Mouse (Mus musculus) forebrain, embryonic 15.5 days (tissue): Measurements from ENCODE around the gene Gm5294. TPM values are rescaled to one million over a fixed set of nuclear protein-coding genes. Genes with fewer than 3 reads are reported as not detected.

Experiments
- ATAC-seq: fragments of 200-750 bp; cut with Nextera tagmentation; replicated peaks from 2 replicates; pipeline ENCODE4 v1.8.0; 2017; ENCODE audit warnings: mild to moderate bottlenecking, moderate TSS enrichment, moderate library complexity
- H3K27ac ChIP-seq: fragments of 300-500 bp; sonication (generic); replicated peaks from 2 replicates; pipeline ENCODE4 v1.5.1; 2015; ENCODE audit warnings: mild to moderate bottlenecking, inconsistent platforms
- H3K27me3 ChIP-seq: fragments of 300-500 bp; sonication (generic); 2 replicates; pipeline ENCODE4 v1.6.1; 2015; ENCODE audit warnings: inconsistent platforms
- H3K36me3 ChIP-seq: fragments of 300-500 bp; sonication (generic); 2 replicates; pipeline ENCODE4 v1.6.1; 2015; ENCODE audit warnings: mild to moderate bottlenecking, inconsistent platforms
- H3K4me1 ChIP-seq: fragments of 300-500 bp; sonication (generic); 2 replicates; pipeline ENCODE4 v1.6.1; 2015; ENCODE audit warnings: inconsistent platforms
- H3K4me2 ChIP-seq: fragments of 300-500 bp; sonication (generic); replicated peaks from 2 replicates; pipeline ENCODE4 v1.6.1; 2015; ENCODE audit warnings: mild to moderate bottlenecking, inconsistent platforms
- H3K4me3 ChIP-seq: fragments of 300-500 bp; sonication (generic); 2 replicates; pipeline ENCODE4 v1.5.1; 2015; ENCODE audit warnings: mild to moderate bottlenecking, inconsistent platforms
- H3K9ac ChIP-seq: fragments of 300-500 bp; sonication (generic); replicated peaks from 2 replicates; pipeline ENCODE4 v1.6.1; 2015; ENCODE audit warnings: mild to moderate bottlenecking, inconsistent platforms
- H3K9me3 ChIP-seq: fragments of 300-500 bp; sonication (generic); 2 replicates; pipeline ENCODE4 v1.6.1; 2016; ENCODE audit warnings: inconsistent platforms
- WGBS: fragments of 180-500 bp; shearing (Covaris S2); methylation state at CpG from one replicate; pipeline ENCODE4 v1.1.7; 2015; ENCODE audit warnings: mixed read lengths; 5-methylcytosine and 5-hydroxymethylcytosine counted together
- polyA plus RNA-seq: library from polyadenylated mRNA; unstranded; fragments of >200 nt; fragmentation: Nextera tagmentation; extraction: Ambion mirVana; gene quantifications from 2 replicates; pipeline ENCODE4 v1.2.1, GENCODE M21; 2015

Gm5294 gene
- polyA plus RNA-seq, 1 experiment from 2014 or later: not detected

GRCm38 (mm10) chr5:138801588-138802116, 18.2 kb upstream of the Gm5294 start:
- Histone ChIP-seq H3K4me3 (no peak overlapping the region), H3K4me2 (no peak overlapping the region), H3K9ac (no peak overlapping the region), H3K27me3 (no peaks in the 10 kb centered on the region), H3K36me3 (peaks cover 36% of the 10 kb centered on the region), H3K9me3 (no peaks in the 10 kb centered on the region), H3K4me1 (0 out of 2 replicates have a peak, but pooled peaks cover 10% of the 10 kb centered on the region), H3K27ac (no peak overlapping the region)
- no peak for ATAC-seq
- 76% methylated on average over 7 of the region's 7 CpGs for WGBS

DNA sequence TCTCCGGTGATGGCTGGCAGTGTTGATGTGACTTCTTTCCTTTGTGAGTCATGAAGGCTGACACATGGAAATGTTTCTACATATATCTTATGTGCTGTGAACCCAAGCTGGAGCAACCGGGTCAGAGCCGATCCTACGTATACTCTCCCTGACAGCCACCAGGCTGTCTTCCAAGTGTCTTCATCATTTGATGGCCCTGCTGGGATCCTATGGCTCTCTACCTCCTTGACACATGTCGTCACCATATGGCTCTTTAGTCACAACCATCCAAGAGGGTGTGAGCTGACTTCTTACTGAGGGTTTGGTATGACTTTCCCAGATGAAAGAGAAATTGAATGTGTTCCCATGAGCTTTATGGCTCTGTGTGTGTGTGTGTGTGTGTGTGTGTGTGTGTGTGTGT, 15.6 kb upstream of the Gm5294 start:
- H3K36me3 ChIP-seq: peaks cover 34% of the 10 kb centered on the region
- ATAC-seq: no peak; the same call in 1 of the 2 replicates
- no peak overlapping the region for H3K4me3 ChIP-seq
- H3K4me2 ChIP-seq: no peak overlapping the region
- H3K4me1 ChIP-seq: 0 out of 2 replicates have a peak, but pooled peaks cover 10% of the 10 kb centered on the region
- H3K9me3 ChIP-seq: no peaks in the 10 kb centered on the region
- H3K27ac ChIP-seq: 0 out of 2 replicates have a peak overlapping the region, but pooled peaks have one; percentile 31
- H3K9ac ChIP-seq: no peak overlapping the region
- WGBS: 65% methylated on average over 5 of the region's 5 CpGs
- no peaks in the 10 kb centered on the region for H3K27me3 ChIP-seq

DNA sequence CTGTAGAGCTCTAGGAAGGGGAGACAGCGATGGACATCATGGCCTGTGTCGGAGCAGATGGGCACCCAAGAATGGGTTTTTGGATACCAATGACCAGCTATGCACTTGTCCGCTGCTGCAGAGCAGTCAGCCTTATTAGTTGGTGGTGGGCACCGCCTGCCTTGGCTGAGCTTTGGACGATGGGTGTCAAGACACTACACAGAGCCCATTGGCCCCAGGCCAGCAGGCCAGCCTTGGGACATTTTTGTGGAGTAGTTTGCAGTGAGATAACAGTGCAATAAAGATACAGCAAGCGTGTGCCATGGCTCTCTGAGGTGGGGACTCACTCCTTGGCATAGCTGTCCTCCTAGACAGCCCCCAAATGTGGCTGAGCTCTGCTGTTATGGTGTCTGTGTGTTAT, 10.1 kb upstream of the Gm5294 start:
- Histone ChIP-seq H3K36me3 (peaks cover 42% of the 10 kb centered on the region), H3K27ac (no peak overlapping the region), H3K4me3 (no peak overlapping the region), H3K9me3 (no peaks in the 10 kb centered on the region), H3K9ac (no peak overlapping the region), H3K4me1 (no peaks in the 10 kb centered on the region), H3K27me3 (no peaks in the 10 kb centered on the region), H3K4me2 (no peak overlapping the region)
- WGBS: 96% methylated on average over 6 of the region's 6 CpGs
- ATAC-seq: no peak

DNA sequence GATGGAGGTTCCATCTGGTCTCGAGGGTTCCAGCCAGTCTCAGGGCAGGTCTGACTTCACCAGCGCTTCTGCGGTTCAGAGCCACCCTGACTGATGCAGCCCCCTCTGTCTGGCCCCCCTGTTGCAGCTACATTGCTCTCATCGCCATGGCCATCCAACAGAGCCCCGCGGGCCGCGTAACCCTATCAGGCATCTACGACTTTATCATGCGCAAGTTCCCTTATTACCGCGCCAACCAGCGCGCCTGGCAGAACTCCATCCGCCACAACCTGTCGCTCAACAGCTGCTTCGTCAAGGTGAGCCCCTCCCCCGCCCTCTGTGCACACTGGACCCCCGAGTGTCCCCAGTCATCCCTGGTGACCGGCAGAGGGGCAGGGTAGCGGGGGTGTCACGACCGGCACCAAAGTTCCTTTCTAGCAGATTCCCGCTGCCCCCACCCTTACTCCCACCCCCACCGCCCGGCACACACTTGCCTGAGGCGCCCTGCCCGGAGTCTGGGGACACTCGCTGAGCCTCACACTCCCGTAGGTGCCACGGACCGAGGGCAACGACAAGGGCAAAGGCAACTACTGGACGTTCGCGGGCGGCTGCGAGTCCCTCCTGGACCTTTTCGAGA, 945 bp downstream of the Gm5294 start:
- H3K27ac ChIP-seq: no peak overlapping the region
- 0 out of 2 replicates have a peak overlapping the region, but pooled peaks have one; percentile 2 for H3K9ac ChIP-seq
- peaks cover 46% of the 10 kb centered on the region for H3K27me3 ChIP-seq
- peak overlapping the region; percentile 37 for H3K4me2 ChIP-seq
- 3% methylated on average over 39 of the region's 39 CpGs for WGBS
- peaks cover 8% of the 10 kb centered on the region for H3K4me1 ChIP-seq
- H3K9me3 ChIP-seq: no peaks in the 10 kb centered on the region
- no peaks in the 10 kb centered on the region for H3K36me3 ChIP-seq
- ATAC-seq: no peak
- peak overlapping the region; percentile 25 for H3K4me3 ChIP-seq

DNA sequence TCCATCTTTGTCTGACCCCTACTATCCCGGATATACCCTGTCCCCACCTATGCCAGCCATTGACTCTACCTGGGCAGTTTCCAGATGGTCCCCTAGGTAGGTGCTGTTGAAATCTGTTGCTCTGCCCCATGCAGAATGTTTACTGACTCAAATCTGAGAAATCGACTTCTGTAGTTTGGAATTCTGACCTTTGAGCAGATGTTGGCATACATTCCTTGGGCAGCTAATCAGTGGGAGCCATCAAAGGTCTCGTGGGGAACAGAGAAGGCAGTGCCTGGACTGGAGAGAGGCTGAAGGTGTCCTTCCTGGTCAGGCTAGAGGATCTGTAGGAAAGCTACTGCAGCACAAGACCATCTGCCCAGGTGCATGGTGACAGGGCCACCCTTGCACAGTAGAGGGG, 5.2 kb downstream of the Gm5294 start:
- Histone ChIP-seq H3K9me3 (no peaks in the 10 kb centered on the region), H3K9ac (no peak overlapping the region), H3K4me1 (peaks cover 8% of the 10 kb centered on the region), H3K27me3 (peaks cover 29% of the 10 kb centered on the region), H3K27ac (no peak overlapping the region), H3K4me3 (no peak overlapping the region), H3K36me3 (no peaks in the 10 kb centered on the region), H3K4me2 (no peak overlapping the region)
- WGBS: 67% methylated on average over 3 of the region's 3 CpGs
- ATAC-seq: no peak

GRCm38 (mm10) chr5:138833406-138833805, 13.5 kb downstream of the Gm5294 start:
- H3K9me3 ChIP-seq: no peaks in the 10 kb centered on the region

DNA sequence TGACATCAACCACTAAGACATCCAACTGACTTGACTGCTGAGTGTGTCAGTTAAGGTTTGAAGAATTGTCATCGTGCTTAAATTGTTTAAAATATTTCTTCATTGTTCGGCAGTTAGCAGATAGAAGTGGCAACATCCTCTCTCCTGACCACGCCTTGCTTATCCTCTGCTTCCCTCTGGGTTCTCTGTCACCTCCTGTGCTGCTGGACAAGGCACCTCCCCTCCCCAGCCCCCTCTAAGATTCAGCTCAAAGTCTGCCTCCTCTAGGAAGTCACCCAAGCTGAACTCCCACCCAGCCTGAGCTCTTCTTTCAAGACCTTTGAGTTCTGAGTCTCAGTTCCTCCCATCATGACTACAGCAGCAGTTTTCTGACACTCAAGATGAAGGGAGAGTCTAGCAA, 15.0 kb downstream of the Gm5294 start:
- Histone ChIP-seq H3K9me3 (no peaks in the 10 kb centered on the region), H3K36me3 (no peaks in the 10 kb centered on the region), H3K4me1 (peaks cover 7% of the 10 kb centered on the region), H3K9ac (no peak overlapping the region), H3K27ac (no peak overlapping the region), H3K4me2 (no peak overlapping the region), H3K27me3 (no peaks in the 10 kb centered on the region), H3K4me3 (no peak overlapping the region)
- ATAC-seq: no peak
- WGBS: 81% methylated on average over 3 of the region's 3 CpGs

More at GRCm38 (mm10) chr5:138833406-138833805, 13.5 kb downstream of the Gm5294 start:
- Histone ChIP-seq H3K4me2 (no peak overlapping the region), H3K4me1 (peaks cover 7% of the 10 kb centered on the region), H3K9ac (no peak overlapping the region), H3K27ac (no peak overlapping the region), H3K36me3 (no peaks in the 10 kb centered on the region), H3K27me3 (no peaks in the 10 kb centered on the region), H3K4me3 (no peak overlapping the region)
- ATAC-seq: no peak
- 41% methylated on average over 6 of the region's 6 CpGs for WGBS

DNA sequence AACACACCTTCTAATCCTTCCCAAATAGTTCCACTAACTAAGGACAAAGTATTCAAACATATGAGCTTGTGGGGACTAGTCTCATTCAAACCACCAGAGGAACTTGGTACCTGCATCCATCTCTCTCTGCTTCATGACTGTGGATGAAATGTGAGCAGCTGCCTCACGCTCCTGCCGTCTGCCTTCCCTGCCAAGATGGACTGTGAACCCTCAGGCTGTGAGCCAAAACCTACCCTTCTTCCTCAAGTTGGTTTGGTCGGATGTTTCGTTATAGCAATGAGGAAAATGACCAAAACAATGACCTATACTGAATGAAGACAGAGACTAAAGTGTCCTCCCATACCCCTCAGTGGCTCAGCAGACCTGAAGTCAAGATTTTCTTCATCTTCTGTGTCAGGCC, 21.1 kb downstream of the Gm5294 start:
- H3K9me3 ChIP-seq: no peaks in the 10 kb centered on the region
- no peak overlapping the region for H3K4me3 ChIP-seq
- H3K4me2 ChIP-seq: no peak overlapping the region
- 92% methylated on average over 4 of the region's 4 CpGs for WGBS
- no peak overlapping the region for H3K27ac ChIP-seq
- no peaks in the 10 kb centered on the region for H3K36me3 ChIP-seq
- H3K9ac ChIP-seq: no peak overlapping the region
- H3K27me3 ChIP-seq: no peaks in the 10 kb centered on the region
- H3K4me1 ChIP-seq: no peaks in the 10 kb centered on the region
- ATAC-seq: no peak

GRCm38 (mm10) chr5:138843168-138843824, 23.4 kb downstream of the Gm5294 start:
- H3K9me3 ChIP-seq: no peaks in the 10 kb centered on the region
- no peaks in the 10 kb centered on the region for H3K27me3 ChIP-seq
- no peak overlapping the region for H3K4me2 ChIP-seq
- WGBS: 78% methylated on average over 9 of the region's 9 CpGs
- no peak for ATAC-seq
- H3K27ac ChIP-seq: no peak overlapping the region
- H3K9ac ChIP-seq: no peak overlapping the region
- no peak overlapping the region for H3K4me3 ChIP-seq
- H3K36me3 ChIP-seq: no peaks in the 10 kb centered on the region
- no peaks in the 10 kb centered on the region; the same call in 1 of the 2 replicates for H3K4me1 ChIP-seq

GRCm38 (mm10) chr5:138846506-138846905, 26.6 kb downstream of the Gm5294 start:
- 68% methylated on average over 4 of the region's 4 CpGs for WGBS
- H3K9ac ChIP-seq: no peak overlapping the region
- ATAC-seq: no peak

DNA sequence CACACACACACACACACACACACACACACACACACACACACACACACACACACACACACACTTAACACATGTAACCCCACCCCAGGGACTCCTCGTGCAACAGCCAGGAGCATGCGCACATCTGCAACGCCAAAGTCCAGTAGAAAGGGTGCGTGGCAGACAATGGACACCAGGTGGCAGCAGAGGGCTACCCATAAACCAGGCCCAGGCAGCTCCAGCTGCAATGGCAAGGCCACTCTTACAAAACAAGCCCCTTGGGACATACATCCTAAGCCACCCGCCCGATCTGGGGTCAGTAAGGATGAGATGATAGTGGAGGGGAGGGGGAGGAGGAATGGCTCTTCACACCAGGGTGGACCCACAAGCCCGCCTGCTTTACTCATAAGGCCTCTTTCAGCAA, 28.2 kb downstream of the Gm5294 start:
- H3K4me3 ChIP-seq: no peak overlapping the region

More at GRCm38 (mm10) chr5:138846506-138846905, 26.6 kb downstream of the Gm5294 start:
- no peaks in the 10 kb centered on the region for H3K36me3 ChIP-seq
- no peaks in the 10 kb centered on the region; the same call in 1 of the 2 replicates for H3K4me1 ChIP-seq
- no peaks in the 10 kb centered on the region for H3K9me3 ChIP-seq
- H3K4me2 ChIP-seq: no peak overlapping the region
- no peak overlapping the region for H3K4me3 ChIP-seq
- no peaks in the 10 kb centered on the region for H3K27me3 ChIP-seq
- no peak overlapping the region for H3K27ac ChIP-seq

DNA sequence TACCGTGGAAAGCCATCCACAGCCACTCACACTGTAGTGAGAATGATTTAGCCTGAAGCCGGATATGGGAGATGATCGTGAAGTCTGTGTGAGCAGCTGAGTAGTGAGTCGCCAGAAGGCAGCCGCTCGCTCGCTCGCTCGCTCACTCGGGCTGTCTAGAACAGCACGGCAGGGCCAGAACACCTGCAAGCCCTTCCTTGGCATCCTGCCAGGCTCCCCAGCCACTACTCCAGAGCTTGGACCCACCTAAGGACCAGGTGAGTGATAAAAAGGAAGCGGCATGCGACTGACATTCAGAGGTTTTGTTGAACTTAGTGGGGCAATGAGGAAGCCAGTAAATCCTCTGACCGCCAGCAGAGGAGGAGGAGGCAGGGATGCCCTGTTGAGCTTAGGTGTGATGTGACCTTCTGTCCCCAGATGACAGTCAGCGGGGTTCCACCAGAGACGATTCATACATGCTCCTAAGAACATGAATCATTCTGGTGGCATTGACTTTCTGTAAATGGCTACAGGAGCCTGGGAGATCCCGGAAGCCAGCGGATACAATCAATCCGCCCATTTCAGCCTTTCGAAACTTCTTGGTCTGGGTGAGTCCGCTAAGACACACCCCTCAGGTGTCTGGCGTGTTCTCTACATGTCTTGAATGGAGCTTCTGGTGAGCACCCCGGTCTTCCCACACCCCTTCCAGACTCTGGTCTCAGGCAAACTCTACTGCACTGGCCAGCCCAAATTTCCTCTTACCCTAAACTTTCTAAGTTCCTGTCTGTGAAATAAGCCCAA, 30.0 kb downstream of the Gm5294 start:
- Histone ChIP-seq H3K36me3 (no peaks in the 10 kb centered on the region), H3K27me3 (no peaks in the 10 kb centered on the region), H3K9ac (no peak overlapping the region), H3K9me3 (no peaks in the 10 kb centered on the region), H3K4me1 (no peaks in the 10 kb centered on the region; the same call in 1 of the 2 replicates), H3K4me2 (no peak overlapping the region), H3K27ac (no peak overlapping the region), H3K4me3 (no peak overlapping the region)
- WGBS: 78% methylated on average over 23 of the region's 23 CpGs
- ATAC-seq: no peak

More for the DNA sequence above, 28.2 kb downstream of the Gm5294 start:
- 1% methylated on average over 7 of the region's 7 CpGs for WGBS
- Histone ChIP-seq H3K9ac (no peak overlapping the region), H3K36me3 (no peaks in the 10 kb centered on the region), H3K4me2 (no peak overlapping the region), H3K4me1 (no peaks in the 10 kb centered on the region; the same call in 1 of the 2 replicates), H3K9me3 (no peaks in the 10 kb centered on the region), H3K27me3 (no peaks in the 10 kb centered on the region), H3K27ac (no peak overlapping the region)
- ATAC-seq: peak; percentile 68
